Mouse (Mus musculus): ENCODE measurements around the gene Snx22. TPM values are rescaled to one million over a fixed set of nuclear protein-coding genes. Genes with fewer than 3 reads are reported as not detected.
A peak's percentile ranks its signal among the peaks of the same experiment; 100 is the strongest.

Snx22 gene
- under 1 TPM; 0.41 to 0.55 TPM for total RNA-seq (2021)
- long read RNA-seq, experiment 1, partial matches to known transcripts: 0 of 1 reads
- long read RNA-seq, experiment 1, other reads (novel, unspliced or antisense): 1 of 1 reads
- long read RNA-seq, experiment 2: 0 reads

DNA sequence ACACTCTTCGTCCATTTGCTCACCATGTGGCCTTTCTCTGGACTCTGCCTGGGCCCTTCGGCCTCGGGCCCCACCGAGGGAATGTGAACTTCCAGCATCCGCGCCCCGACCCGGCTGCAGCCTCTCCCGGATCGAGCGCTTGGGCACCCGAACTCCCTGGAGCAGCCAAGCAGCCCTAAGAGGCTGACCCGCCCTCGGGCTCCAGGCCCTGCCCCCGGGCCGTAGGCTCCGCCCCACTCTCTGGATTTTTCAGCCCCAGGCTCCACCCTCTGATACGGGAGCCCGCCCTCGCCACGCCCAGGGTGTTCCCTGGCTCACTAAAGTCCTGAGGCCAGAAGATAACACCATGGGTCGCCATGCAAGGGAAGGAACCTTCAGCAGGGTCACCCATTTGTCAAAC is at the start of gene Snx22:
Gene Snx22, minus strand, starts transcription at position 137 of the 400 bp plus-strand sequence.
- intact Hi-C loops (cut with DNase I; ENCODE audit: low total_unique reads): no loop called here
- DNase-seq: peak; percentile 86

DNA sequence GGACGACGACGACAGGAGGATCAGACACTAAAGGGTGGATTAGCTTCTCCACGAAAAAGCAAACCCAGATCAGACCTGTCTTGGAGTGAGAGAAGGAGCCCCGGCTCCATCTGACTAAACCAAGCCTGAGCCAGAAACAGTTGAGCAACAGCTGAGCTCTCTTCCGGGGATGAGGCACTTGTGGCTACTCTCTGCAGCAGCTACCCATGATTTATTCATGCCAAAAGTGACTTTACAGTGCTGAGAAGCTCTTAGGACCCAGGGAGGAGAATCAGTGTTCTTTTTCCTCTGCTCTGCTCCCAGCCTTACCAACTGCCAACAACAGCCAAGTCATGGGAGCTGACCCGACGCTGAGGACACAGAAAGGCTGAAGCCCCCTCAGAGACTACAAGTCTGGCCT is 47.4 kb upstream of the Snx22 start:
- intact Hi-C loops (cut with DNase I; ENCODE audit: low total_unique reads): no loop called here
- peak; percentile 34 for DNase-seq

DNA sequence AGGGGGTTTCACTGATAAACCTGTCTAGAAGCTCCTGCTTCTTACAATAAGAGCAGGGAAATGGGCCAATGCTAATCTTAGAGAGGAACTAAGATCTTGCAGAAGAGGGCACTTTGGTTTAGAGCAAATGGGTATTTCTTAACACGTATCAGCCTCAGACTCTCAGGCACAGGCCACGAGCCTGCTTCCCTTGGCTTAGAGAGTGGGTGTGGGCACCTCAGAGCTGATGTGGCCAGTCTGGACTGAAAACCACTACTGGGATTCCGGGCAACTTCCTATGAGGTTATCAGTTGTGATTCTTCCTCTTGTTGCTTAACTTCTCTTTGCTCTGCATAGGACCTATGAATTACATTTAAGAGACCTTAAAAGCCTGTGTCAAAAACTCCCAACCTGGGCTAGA is 44.8 kb upstream of the Snx22 start:
- DNase-seq: no peak
- intact Hi-C loops (cut with DNase I; ENCODE audit: low total_unique reads): no loop called here

DNA sequence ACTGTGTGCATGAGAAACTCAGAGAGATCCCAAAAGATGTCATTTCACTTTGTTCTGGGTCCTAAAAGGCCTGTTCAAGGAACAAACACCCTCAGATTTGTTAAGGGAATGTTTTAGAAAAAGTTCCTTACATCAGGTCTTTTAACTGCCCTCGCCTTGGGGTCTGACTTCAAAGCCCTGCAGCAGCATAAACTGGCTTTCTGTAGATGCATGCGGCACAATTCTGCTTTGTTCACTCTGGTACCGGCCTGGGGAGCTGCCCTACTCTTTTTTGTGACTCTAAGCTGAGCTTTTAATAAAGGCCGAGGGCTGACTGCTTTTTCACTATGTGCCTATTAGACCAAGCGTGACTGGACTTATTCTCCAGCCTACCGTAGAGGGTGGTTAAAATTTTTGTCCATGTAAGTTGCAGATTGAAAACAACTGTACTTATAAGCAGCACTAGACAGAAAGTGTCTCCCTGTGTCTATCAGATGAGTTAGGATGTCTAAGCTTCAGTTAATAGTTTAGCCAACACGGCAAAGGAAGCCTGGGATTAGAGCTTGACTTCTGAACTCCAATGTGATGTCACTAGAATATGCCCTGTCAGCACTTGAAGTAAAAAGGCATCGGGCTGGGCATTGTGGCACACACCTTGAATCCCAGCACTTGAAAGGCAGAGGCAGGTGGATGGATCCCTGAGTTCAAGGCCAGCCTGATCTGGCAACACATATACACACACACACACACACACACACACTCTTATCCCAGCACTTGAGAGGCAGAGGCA is 41.3 kb upstream of the Snx22 start:
- no peak for DNase-seq
- intact Hi-C loops (cut with DNase I; ENCODE audit: low total_unique reads): no loop called here

DNA sequence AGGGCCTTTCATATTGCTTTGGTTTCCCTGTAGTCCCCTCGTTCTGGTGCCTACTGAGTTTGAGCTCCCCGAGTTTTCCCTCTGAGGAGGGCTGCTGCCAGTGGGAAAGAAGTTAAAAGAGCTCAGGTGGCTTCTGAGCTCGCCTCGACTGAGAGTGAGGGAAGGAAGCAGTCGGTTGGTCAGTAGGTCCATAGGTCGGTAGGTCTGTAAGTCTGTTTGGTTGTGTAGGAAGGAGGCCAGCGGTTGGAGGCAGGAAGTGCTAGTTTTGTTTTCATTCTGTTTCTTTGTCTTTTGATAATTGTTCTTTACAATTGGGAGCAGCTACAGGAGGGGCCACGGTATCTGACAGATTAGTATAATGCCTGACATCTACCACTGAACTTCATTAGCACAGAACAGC is 40.6 kb upstream of the Snx22 start:
- intact Hi-C loops (cut with DNase I; ENCODE audit: low total_unique reads): no loop called here
- DNase-seq: no peak

DNA sequence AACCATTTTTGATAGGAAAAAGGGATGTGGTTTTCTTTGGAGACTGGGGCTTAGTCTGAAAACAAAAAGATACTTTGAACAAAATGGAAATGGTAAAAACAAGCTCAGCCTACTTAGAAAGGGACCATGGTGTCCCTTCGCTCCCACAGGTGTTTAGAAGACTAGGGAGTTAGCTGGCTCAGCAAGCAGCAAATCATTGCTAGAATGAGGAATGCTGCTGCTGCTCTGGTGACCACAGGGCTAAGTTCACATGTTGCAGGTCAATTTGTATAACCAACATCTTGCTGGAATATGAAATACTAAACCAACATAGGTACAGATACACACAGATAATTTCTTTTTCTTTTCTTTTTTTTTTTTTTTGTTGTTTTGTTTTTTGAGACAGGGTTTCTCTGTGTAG is 40.1 kb upstream of the Snx22 start:
- DNase-seq: no peak
- intact Hi-C loops (cut with DNase I; ENCODE audit: low total_unique reads): no loop called here

DNA sequence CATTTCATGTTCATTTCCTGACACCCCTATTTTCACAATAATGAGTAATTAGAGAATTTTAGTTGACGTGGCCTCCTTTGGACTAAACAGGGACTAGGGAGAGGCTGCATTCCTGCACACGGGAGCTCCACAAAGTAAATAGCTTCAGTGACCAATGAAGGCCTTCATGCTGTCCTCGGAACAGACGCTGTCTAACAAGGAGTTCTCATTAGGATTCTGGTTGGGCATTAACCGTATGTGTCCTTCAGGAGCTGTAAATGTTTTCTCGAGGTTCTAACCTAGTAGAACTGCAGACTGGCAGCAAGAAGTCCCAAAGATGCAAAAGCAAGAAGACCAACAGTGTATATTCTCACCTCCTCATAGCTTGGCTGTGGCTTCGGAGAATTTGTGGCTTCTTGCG is 35.6 kb upstream of the Snx22 start:
- DNase-seq: no peak
- intact Hi-C loops (cut with DNase I; ENCODE audit: low total_unique reads): no loop called here

DNA sequence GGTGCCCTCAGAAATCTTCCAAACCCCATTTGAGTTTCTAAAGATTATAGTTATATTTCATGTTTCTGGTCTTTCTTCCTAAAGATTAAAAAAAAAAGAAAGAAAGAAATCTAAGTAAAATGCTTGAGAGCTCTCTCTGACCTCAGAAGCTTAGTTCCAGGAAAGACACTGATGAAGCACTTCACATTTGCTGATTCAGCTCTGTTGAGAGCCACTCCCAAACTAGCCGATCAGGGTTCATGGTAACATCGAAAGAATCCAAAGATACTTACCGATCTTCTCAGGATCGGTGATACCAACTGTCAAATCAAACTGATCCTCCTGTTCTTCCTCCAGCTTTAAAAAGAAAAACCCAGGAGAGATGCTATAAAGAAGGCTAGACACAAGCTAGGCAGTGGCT is 35.1 kb upstream of the Snx22 start:
- DNase-seq: no peak
- intact Hi-C loops (cut with DNase I; ENCODE audit: low total_unique reads): no loop called here

DNA sequence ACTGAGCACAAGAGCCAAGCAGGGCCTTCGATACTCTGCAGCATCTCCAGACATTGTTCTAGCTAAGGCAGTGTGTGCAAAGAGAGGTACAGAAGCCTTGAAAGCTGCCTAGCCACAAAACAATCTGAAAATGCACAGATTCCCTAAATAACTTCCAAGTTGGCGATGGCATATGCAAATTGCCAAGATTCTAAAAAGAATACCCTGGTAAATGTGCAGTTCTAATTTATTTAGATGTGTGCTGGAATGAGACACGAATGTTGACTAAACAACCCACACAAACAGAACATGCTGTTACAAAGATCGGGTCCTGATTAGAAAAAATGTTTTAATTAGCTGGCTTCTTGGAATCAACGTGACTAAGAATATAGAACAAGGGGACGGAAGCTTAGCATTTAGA is 33.1 kb upstream of the Snx22 start:
- DNase-seq: no peak
- intact Hi-C loops (cut with DNase I; ENCODE audit: low total_unique reads): no loop called here

DNA sequence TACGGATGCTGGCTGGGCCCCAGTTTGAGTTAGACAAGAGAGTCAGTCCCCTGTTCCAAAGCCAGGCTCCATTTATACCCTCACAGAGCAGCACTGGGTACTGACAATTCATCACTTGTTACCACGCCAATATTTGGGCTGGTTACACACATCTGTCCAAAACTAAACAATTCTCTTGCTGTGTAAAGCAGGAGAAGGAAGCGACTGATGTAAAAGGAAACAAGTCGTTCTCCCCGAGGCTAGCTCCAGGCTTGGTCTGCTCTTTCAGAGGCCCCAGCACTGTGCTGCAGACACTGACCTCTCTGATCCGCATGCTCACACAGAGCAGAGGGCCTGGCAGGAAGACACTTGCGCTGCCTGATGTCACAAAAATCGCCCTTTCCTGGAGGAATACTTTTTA is 32.1 kb upstream of the Snx22 start:
- DNase-seq: no peak
- intact Hi-C loops (cut with DNase I; ENCODE audit: low total_unique reads): no loop called here

DNA sequence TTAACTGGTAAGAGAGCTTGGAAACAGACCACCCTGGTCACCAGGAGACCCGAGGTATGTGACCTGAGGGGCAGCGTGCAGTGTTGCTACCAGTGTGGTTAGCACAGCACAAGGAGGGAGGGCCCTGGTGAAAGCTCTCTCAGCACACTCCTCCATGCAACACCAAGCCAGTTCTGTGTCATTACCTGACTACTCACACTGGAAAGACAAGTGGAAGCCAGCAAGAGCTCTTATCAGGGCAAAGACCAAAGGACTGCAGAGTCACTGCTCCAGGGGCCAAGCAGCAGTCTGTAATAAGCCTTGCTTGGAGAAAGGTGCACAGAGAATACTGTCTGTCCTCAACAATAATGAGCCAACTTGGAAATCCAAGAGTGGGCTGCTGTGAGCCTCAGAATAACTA is 23.1 kb upstream of the Snx22 start:
- DNase-seq: no peak
- intact Hi-C loops (cut with DNase I; ENCODE audit: low total_unique reads): no loop called here

DNA sequence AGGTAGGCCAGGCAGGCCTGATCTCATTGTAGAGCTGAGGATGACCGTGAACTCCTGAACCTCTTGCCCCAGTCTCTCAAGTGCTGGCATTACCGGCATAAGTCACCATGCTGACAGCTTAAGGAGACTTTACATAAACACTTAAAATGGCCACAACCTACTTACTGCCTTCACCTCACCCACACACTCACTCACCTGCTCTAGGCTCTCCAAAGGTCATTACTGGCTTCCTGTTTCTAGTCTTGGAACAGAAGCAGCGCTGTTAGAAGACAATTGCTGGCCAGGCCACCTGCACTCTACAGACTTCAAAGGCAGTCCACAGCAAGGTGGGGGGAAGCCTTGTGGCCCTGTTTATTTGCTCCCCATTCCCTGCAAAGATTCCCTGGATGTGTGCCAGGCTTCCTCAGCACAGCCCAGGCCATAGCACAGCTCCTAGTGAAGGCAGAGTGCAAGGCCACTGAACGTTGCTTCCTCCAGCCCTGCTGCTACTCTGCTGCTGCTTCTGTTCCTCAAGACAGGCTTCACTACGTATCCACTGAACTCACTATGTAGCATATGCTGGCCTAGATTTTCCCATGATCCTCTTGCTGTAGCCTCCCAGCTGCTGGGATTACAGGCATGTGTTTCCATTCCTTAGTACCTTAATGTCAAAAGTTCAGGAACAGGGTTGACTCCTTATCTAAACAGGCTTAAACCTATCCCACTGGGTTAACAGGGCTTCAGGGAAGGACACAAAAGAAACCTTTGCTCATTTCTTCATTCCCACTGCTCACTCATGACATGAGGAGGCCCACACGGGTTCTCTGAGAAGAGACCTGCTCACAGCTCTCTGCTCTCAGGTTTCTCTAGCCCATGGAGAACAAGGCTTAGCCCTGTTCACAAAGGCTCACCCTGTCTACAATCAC is 22.1 kb upstream of the Snx22 start:
- DNase-seq: no peak
- intact Hi-C loops (cut with DNase I; ENCODE audit: low total_unique reads): no loop called here

DNA sequence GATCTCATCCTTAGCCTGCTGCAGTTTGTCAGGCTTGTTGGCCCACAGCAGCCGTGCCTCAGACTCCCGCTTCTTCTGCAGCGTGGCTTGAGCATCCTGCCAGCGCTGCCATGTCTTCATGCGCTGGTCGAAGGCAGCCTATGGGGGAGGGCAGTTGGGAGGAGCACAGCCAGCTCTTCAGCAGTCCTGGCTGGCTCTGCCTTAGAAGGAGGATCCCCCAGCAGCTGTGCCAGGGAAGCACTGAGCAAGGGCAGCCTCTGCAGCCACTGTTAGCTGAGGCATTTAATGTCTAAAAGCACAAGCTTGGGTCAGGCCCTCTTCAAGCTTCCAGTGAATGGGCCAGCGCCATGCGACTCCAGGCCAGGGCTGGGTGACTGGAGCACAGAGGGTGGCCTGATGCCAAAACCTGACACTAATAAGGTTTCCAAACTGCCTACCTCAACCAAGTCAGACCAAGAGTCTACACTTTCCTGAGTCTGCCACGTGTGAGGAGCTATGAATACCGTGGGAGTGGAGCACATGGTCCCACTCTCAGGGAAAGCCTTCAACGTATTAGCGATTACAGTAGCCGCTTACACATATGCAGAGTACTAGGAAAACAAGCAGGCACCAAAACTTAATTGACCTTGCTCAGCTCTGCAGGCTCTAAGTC is 21.2 kb upstream of the Snx22 start:
- intact Hi-C loops (cut with DNase I; ENCODE audit: low total_unique reads): no loop called here

DNA sequence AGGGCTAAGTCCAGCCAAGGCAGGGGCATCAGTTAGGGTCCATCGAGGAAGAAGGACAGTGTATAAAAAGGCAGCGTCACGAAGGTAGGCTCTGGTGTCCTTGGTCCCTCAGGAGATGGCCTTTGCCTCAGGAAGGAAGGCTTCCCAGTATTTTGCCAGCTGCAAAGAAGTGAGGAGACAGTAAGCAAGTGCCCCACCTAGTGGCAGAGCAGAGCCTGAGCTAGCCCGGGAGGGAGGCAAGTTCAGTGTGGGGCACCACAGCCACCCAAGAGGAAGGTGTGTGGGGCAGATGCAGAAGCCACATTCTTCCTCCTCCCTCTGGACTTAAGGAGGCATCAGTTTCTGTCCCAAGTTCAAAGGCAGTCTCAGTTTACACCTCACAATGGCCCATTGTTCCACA is 18.9 kb upstream of the Snx22 start:
- DNase-seq: peak; percentile 64
- intact Hi-C loops (cut with DNase I; ENCODE audit: low total_unique reads): no loop called here

More for the DNA sequence above, 21.2 kb upstream of the Snx22 start:
- no peak for DNase-seq

DNA sequence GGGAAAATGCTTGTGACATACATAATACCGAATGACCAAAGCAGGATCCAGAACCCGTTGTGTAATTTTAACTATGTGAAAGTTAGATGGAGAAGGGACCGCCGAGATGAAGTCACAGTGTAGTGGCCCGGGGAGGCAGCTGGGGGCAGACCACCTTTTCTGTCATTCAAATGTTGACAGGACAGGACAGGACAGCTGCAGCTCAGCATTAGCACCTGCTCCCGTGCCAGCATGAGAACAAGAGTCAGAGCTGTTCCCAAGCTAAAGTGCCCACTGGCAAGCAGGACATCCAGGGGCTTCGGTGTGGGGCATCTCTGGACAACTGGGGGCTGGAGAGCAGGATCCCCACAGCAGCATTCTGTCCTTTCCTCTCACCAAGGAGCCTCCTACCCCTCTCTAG is 17.5 kb upstream of the Snx22 start:
- intact Hi-C loops (cut with DNase I; ENCODE audit: low total_unique reads): no loop called here
- DNase-seq: no peak

DNA sequence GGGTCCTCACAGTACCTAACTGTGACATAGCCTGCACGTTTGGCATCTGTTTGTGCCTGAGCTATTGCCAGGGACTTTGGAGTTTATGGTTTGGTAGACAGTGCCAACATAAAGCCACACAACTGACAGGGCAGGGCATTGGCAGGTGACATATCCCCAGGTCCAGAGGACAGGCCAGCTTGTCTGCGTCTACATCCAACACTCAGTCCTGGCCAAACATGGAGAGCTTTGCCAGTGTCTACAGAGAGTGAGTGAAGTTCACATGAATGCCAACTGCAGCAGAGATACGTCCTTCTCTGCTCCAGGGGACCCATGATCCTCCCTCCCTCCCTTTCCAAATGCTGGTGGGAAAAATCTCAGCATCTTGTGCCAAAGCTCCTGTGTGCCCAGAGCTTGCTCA is 14.7 kb upstream of the Snx22 start:
- intact Hi-C loops (cut with DNase I; ENCODE audit: low total_unique reads): no loop called here
- DNase-seq: no peak

DNA sequence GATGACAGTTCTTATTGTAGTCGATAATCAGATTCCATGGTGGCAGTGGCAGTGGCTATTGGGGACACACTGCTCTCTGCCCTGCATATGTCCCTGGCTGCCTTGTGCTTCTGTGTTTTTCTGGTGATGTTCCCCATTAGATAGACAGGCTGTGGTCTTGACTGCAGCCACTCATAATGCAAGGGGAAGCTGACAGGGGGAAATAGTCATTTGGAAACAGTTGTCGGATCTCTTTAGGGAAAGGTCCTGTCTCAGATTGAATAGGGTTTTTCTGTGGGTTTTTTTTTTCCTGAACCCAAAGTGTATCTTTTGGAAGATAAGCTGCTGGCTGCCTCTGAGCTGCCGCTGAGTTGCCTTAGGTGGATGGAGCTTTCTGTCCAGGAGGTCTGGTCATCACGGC is 12.5 kb upstream of the Snx22 start:
- intact Hi-C loops (cut with DNase I; ENCODE audit: low total_unique reads): no loop called here
- DNase-seq: no peak

DNA sequence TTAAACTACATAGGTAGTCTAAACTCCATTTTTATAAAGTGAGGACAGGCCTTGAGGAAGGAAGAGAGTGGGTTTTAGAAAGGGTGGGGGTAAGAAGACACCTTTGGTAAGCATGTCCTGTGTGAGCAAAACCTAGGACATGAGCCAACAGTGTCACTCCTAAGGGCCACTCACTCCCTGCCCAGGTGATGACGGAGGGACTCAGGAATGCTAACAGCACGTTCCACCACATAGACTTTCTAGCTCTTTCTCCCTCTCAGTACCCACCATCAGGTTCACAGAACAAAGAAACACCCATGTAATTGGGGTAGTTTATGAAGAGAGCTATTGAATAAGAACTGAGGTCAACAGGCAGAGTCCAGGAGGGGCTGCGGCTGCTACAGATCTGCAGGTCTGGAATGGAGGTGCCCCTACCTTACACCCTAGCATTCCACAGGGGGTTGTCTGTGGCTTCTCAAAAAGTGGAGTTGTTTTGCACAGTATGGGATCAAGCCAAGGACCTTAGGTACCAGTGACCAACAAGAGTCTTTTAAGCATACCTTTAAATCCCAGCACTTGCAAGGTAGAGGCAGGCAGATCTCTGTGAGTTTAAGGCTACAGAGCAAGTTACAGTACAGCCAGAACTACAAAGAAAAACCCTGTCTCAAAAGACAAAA is 11.4 kb upstream of the Snx22 start:
- intact Hi-C loops (cut with DNase I; ENCODE audit: low total_unique reads): no loop called here
- no peak for DNase-seq

DNA sequence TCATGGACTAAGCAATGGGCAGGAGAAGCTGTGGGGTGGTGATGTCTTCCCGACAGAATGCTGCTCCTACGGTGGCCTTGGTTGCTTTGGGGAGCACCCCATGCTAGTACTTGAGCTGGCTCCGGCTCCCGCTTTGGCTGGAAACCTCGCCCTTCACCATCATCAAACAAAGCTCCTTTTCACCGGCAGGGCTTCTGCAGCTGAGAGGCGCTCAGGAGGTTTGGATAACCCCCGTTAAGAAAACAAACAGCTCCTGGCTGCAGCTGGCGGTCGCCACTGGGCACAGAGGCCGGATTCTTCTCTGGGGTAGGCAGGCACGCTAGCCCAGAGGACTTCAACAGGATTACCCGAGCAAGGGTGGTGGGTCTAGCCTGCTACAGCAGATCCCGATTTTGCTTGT is 9.0 kb upstream of the Snx22 start:
- intact Hi-C loops (cut with DNase I; ENCODE audit: low total_unique reads): no loop called here
- no peak for DNase-seq

DNA sequence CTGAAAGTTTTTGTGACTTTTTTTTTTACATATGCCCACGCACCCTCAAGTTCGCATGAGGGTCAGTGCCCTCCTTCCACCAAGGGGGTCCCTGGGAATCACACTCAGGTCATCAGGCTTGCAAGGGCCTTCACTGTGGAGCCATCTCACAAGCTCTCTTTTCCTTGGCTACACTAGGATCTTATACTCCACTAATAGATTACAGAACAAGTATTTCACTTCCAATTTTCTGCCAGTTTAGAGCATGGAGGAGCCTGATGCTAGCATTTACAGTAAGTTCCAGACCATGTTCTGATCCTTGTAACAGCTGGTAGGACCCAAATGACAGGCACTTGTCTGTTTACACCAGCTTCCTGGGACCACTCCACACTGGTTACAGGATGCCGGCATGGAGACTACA is 8.6 kb upstream of the Snx22 start:
- no peak for DNase-seq
- intact Hi-C loops (cut with DNase I; ENCODE audit: low total_unique reads): no loop called here
